Mouse (Mus musculus) kidney, embryonic 16.5 days (tissue): Measurements from ENCODE around the gene Cdc42ep5. TPM values are rescaled to one million over a fixed set of nuclear protein-coding genes. Genes with fewer than 3 reads are reported as not detected.

Experiments
- ATAC-seq: fragments of 200-750 bp; cut with Nextera tagmentation; 2 replicates; pipeline ENCODE4 v1.8.0; 2017; ENCODE audit warnings: moderate TSS enrichment; ENCODE audit not compliant: low FRiP score, low TSS enrichment
- H3K27ac ChIP-seq: fragments of 300-500 bp; sonication (generic); 2 replicates; pipeline ENCODE4 v1.5.1; 2014; ENCODE audit warnings: low read length
- H3K27me3 ChIP-seq: fragments of 300-500 bp; sonication (generic); 2 replicates; pipeline ENCODE4 v1.6.1; 2014; ENCODE audit warnings: low read length, control low read depth, mixed read lengths; ENCODE audit not compliant: insufficient read depth
- H3K36me3 ChIP-seq: fragments of 300-500 bp; sonication (generic); 2 replicates; pipeline ENCODE4 v1.6.1; 2014; ENCODE audit warnings: low read length, control low read depth, mixed read lengths; ENCODE audit not compliant: insufficient read depth
- H3K4me1 ChIP-seq: fragments of 300-500 bp; sonication (generic); 2 replicates; pipeline ENCODE4 v1.6.1; 2014; ENCODE audit warnings: low read length, control low read depth, mixed read lengths; ENCODE audit not compliant: insufficient read depth
- H3K4me2 ChIP-seq: fragments of 300-500 bp; sonication (generic); replicated peaks from 2 replicates; pipeline ENCODE4 v1.6.1; 2014; ENCODE audit warnings: low read depth, low read length
- H3K4me3 ChIP-seq: fragments of 300-500 bp; sonication (generic); 2 replicates; pipeline ENCODE4 v1.5.1; 2014; ENCODE audit warnings: mild to moderate bottlenecking, low read length
- H3K9ac ChIP-seq: fragments of 300-500 bp; sonication (generic); replicated peaks from 2 replicates; pipeline ENCODE4 v1.6.1; 2014; ENCODE audit warnings: low read length
- H3K9me3 ChIP-seq: fragments of 300-500 bp; sonication (generic); 2 replicates; pipeline ENCODE4 v1.6.1; 2016; ENCODE audit warnings: low read length, control low read depth
- WGBS: fragments of 180-500 bp; shearing (Covaris S2); extraction: QIAGEN DNeasy Blood & Tissue Kit; methylation state at CpG from one replicate; pipeline ENCODE4 v1.1.7; 2014; 5-methylcytosine and 5-hydroxymethylcytosine counted together
- polyA plus RNA-seq: library from polyadenylated mRNA; unstranded; fragments of >200 nt; fragmentation: Nextera tagmentation; extraction: Ambion mirVana; gene quantifications from 2 replicates; pipeline ENCODE4 v1.2.1, GENCODE M21; 2015

Gene Cdc42ep5
- polyA plus RNA-seq, 1 experiment from 2014 or later = 43.2 TPM

DNA sequence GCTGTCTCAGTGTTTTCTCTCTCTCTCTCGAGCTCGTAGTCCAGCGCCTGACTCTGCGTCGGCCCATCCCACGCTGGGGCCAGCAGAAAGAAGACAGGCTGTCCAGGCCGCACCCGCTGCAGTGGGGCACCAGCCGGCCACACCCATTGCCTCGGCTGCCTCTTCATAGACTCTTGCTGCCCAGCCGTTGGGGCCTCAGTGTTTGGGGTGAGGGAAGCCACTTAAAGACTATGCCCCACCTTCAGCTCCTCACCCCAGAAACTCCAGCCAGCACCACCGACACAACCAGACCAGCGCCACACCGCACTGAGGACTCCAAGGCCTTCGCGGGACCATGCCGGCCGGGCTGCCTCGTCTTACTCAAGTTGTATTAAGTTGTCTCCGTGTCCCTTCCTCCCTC lies 17.3 kb downstream of the Cdc42ep5 start:
- H3K27ac ChIP-seq = no peak overlapping the region
- peaks cover 53% of the 10 kb centered on the region for H3K36me3 ChIP-seq
- no peak overlapping the region for H3K4me3 ChIP-seq
- peaks cover 27% of the 10 kb centered on the region for H3K4me1 ChIP-seq
- H3K27me3 ChIP-seq = peaks cover 13% of the 10 kb centered on the region
- 71% methylated on average over 20 of the region's 20 CpGs for WGBS
- no peak overlapping the region for H3K4me2 ChIP-seq
- H3K9ac ChIP-seq = no peak overlapping the region
- H3K9me3 ChIP-seq = no peaks in the 10 kb centered on the region
- ATAC-seq = no peak

DNA sequence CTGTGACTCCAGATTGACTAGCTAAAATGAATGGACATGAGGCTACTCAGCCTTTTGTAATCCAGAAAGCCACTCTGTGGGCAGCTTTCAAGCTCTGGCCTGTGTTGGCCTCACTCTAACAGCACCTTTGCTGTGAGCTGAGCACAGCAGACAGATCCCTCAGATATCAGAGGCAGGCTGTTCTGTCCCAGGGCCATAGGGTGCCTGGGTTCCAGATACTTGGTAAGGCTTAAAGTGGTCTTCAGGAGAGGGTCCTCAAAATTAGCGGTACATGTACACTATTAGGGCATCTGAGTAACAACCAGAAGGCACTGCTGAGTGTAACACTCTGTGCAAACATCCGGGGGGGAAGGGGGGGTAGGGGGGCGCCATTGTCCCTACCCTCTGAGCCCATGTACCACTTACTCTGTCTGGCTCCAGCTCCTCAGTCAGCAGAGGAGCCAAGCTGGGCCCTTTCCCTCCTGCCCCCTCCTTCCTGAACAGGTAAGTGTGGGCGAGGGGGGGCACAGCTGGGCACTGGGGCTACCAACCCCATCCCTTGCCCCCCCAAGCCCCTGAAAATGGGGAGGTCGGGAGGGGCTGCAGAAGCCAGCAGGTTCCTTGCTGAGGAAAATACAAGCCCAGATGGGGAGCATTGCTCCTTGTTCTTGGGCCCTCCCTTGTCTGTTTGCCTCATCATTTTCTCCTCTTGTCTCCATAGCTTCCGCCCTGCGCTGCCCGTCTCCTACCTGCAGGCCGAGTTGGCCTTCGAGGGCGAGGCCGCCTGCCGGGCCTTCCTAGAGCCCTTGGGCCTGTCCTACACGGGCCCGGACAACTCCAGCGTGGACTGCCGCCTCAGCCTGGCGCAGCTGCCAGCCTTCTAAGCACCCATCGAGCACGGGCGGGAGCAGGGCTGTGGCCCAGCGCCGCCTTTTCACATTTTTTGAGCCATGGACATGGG lies 18.1 kb downstream of the Cdc42ep5 start:
- no peak for ATAC-seq
- Histone ChIP-seq H3K4me3 (no peak overlapping the region), H3K4me2 (no peak overlapping the region), H3K9me3 (no peaks in the 10 kb centered on the region), H3K4me1 (peaks cover 26% of the 10 kb centered on the region), H3K27me3 (peaks cover 8% of the 10 kb centered on the region), H3K9ac (no peak overlapping the region), H3K27ac (no peak overlapping the region), H3K36me3 (peaks cover 62% of the 10 kb centered on the region)
- WGBS = 93% methylated on average over 23 of the region's 23 CpGs

DNA sequence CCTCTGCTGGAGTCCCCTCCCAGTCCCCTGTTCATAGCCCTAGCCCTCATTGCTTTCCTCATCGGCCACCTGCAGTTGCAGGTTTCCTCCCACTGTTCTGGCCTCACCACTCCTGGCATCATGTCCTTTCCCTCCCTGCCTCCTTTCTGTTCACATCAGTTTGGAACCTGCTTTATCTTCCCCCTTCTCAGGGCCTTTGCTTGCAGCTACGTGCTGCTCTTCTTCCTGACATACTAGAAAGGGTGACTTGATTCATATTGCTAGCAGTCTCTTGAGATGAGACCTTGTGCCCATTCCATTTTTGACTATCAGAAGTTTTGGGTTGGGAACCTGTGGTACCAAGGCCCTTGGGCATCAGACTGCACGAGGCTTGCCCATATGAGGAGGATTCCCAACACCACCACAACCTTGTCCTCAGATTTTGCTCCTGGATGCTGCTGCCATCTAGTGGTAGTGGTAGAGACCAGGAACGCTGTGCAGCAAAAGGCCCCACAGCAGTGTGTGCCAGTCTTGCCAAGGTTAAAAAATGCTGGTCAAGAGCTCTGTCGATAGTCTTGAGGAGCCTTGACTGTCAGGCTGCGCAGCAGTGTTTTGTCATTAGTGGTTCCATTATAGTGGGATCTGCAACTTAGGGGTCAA lies 19.0 kb downstream of the Cdc42ep5 start:
- Histone ChIP-seq H3K9me3 (no peaks in the 10 kb centered on the region), H3K4me1 (peaks cover 18% of the 10 kb centered on the region)
- 65% methylated on average over 6 of the region's 6 CpGs for WGBS

DNA sequence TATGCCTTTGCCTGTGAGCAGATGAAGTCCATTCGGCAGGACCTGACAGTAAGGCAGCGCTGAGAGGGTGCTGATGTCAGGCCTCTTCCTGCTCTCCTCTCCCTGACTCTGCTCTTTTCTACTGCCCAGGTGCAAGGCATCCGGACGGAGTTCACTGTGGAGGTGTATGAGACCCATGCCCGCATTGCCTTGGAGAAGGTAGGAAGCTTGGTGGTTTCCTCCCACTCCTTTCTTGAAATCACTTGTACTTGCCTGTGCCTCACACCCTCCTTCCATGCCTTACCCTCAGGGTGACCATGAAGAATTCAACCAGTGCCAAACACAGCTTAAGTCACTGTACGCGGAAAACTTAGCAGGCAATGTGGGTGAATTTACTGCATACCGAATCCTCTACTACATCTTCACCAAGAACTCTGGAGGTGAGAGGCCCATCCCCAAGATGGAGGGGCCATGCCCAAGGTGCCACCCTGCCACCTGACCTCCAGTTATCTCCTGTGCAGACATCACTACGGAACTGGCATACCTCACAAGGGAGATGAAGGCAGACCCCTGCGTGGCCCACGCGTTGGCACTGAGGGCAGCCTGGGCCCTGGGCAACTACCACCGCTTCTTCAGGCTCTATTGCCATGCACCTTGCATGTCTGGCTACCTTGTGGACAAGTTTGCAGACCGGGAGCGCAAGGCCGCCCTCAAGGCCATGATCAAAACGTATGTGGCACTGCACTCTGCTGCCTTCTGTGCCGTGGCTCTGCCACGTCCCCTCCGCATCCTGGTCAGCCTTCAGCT lies 19.7 kb downstream of the Cdc42ep5 start:
- 94% methylated on average over 20 of the region's 20 CpGs for WGBS
- no peak for ATAC-seq
- H3K9ac ChIP-seq = no peak overlapping the region
- H3K27me3 ChIP-seq = no peaks in the 10 kb centered on the region
- no peak overlapping the region for H3K4me3 ChIP-seq
- H3K4me2 ChIP-seq = no peak overlapping the region
- H3K36me3 ChIP-seq = peaks cover 76% of the 10 kb centered on the region
- H3K9me3 ChIP-seq = no peaks in the 10 kb centered on the region
- no peak overlapping the region for H3K27ac ChIP-seq
- peaks cover 12% of the 10 kb centered on the region for H3K4me1 ChIP-seq

More for the DNA sequence above, 19.0 kb downstream of the Cdc42ep5 start:
- ATAC-seq = no peak
- Histone ChIP-seq H3K4me2 (no peak overlapping the region), H3K27ac (no peak overlapping the region), H3K4me3 (no peak overlapping the region), H3K36me3 (peaks cover 70% of the 10 kb centered on the region), H3K27me3 (no peaks in the 10 kb centered on the region; the same call in 1 of the 2 replicates), H3K9ac (no peak overlapping the region)

DNA sequence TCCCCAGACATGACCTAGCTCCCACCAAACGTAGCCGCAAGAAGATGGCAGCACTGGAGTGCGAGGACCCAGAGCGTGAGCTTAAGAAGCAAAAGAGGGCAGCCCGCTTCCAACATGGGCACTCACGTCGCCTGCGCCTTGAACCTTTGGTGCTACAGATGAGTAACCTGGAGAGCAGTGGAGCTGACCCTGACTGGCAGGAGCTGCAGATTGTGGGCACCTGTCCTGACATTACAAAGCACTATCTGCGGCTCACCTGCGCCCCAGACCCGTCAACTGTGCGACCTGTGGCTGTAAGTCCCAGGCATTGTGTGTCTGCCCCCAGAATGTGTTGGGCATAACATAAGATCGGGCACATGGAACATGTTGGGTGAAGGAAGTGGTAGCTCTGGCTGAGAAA lies 20.6 kb downstream of the Cdc42ep5 start:
- H3K27me3 ChIP-seq = no peaks in the 10 kb centered on the region
- H3K4me2 ChIP-seq = no peak overlapping the region
- no peak overlapping the region for H3K27ac ChIP-seq
- 95% methylated on average over 13 of the region's 13 CpGs for WGBS
- H3K4me1 ChIP-seq = peaks cover 11% of the 10 kb centered on the region
- no peak overlapping the region for H3K9ac ChIP-seq
- H3K36me3 ChIP-seq = peaks cover 85% of the 10 kb centered on the region
- H3K4me3 ChIP-seq = no peak overlapping the region
- no peak for ATAC-seq
- no peaks in the 10 kb centered on the region for H3K9me3 ChIP-seq

DNA sequence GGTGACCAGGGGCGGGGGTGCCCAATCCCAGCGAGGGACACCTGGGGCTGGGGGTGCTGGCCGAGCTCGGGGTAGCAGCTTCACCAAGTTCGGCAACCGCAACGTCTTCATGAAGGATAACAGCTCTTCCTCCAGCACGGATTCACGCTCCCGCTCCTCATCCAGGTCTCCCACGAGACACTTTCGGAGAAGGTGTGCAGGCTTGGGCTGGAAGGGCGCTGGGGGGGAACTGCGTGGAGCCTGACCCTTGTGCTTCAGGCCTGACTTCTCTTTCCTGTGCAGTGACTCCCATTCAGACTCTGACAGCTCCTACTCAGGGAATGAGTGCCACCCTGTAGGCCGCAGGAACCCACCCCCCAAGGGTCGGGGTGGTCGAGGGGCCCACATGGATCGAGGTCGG lies 21.2 kb downstream of the Cdc42ep5 start:
- H3K4me3 ChIP-seq = no peak overlapping the region
- H3K36me3 ChIP-seq = peaks cover 90% of the 10 kb centered on the region
- no peak overlapping the region for H3K9ac ChIP-seq
- ATAC-seq = no peak
- 96% methylated on average over 19 of the region's 19 CpGs for WGBS
- H3K4me2 ChIP-seq = no peak overlapping the region
- H3K4me1 ChIP-seq = peaks cover 9% of the 10 kb centered on the region
- H3K27ac ChIP-seq = no peak overlapping the region
- H3K9me3 ChIP-seq = no peaks in the 10 kb centered on the region
- H3K27me3 ChIP-seq = no peaks in the 10 kb centered on the region

DNA sequence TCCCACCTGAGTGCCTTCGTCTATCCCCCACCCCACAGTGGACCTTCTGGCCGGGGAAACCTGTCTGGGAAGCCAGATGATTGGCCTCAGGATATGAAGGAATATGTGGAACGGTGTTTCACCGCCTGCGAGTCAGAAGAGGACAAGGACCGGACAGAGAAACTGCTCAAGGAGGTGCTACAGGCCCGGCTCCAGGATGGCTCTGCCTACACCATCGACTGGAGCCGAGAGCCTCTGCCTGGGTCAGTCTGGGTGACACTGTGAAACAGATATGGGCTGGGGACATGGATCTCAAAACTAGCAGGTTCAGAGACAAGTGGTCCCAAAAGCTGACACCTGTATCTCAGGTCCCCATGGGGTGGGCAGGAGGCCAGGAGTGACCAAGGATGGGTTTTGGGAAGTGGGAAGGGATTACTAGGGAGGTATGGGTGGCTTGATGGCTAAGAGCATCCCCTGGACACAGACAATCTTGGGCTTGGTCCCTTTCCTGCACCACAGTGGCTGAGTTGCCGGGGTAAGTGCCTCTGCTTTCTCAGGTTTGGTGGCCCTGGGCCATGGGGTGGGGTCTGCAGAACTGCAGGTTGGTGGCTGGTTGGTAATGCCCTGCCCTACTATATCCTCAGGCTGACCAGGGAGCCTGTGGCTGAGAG lies 21.7 kb downstream of the Cdc42ep5 start:
- Histone ChIP-seq H3K36me3 (peaks cover 92% of the 10 kb centered on the region), H3K27ac (no peak overlapping the region), H3K27me3 (no peaks in the 10 kb centered on the region), H3K4me3 (no peak overlapping the region), H3K4me2 (no peak overlapping the region), H3K9me3 (no peaks in the 10 kb centered on the region), H3K4me1 (peaks cover 9% of the 10 kb centered on the region), H3K9ac (no peak overlapping the region)
- WGBS = 95% methylated on average over 10 of the region's 10 CpGs
- ATAC-seq = no peak

DNA sequence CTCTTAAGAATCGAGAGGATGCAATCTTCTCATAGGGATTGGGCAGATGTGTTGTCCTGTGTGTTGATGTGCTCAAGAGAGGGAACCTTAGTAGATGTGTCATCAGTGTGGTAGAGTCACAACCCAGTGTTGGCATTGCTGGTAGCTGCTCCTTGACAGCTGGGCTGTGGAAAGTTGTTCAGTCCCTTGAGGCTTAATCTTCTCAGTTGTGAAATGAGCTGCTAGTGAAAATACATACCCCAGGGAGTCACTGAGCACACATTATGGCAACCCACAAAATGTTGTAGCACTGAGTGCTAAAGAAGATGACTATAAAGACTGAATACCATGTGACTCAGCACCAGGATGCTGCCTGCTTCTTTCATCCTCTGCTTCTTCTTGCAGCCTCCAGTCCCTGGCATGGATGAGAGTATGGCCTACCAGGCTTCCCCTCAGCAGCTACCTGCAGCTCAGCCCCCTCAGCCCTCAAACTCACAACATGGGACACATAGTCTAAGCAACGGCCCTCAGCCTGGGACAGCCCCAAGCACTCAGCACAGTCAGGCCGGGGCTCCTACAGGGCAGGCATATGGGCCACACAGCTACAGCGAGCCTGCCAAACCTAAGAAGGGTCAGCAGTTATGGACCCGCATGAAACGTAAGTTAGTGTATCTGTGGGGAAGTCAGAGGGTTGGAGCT lies 22.9 kb downstream of the Cdc42ep5 start:
- Histone ChIP-seq H3K4me2 (no peak overlapping the region), H3K4me3 (no peak overlapping the region), H3K27me3 (no peaks in the 10 kb centered on the region), H3K9ac (no peak overlapping the region), H3K27ac (no peak overlapping the region), H3K36me3 (peaks cover 83% of the 10 kb centered on the region), H3K4me1 (peaks cover 11% of the 10 kb centered on the region), H3K9me3 (no peaks in the 10 kb centered on the region)
- ATAC-seq = no peak
- 94% methylated on average over 6 of the region's 6 CpGs for WGBS

DNA sequence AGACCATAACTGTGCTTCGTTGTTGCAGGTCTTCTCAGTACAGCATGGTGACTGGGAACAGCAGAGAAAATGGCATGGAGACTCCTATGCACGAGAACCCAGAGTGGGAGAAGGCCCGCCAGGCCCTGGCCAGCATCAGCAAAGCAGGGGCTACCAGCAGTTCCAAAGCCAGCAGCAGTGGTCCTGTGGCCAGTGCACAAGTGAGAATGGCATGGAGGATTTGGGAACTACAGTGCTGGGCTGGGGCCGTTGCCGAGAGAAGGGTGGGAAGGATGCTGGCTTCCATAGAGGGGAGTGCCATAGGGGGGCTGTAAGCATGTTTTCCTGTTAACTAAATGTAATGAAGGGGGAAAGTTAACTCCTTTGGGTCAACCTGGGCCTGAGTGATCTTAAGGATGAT lies 25.3 kb downstream of the Cdc42ep5 start:
- 94% methylated on average over 5 of the region's 5 CpGs for WGBS
- no peak overlapping the region for H3K27ac ChIP-seq
- peaks cover 59% of the 10 kb centered on the region for H3K36me3 ChIP-seq
- H3K27me3 ChIP-seq = no peaks in the 10 kb centered on the region
- H3K9me3 ChIP-seq = no peaks in the 10 kb centered on the region
- no peak for ATAC-seq
- no peak overlapping the region for H3K4me3 ChIP-seq
- no peak overlapping the region for H3K4me2 ChIP-seq
- no peak overlapping the region for H3K9ac ChIP-seq
- peaks cover 11% of the 10 kb centered on the region for H3K4me1 ChIP-seq
